Mouse (Mus musculus) heart, embryonic 13.5 days (tissue): Measurements from ENCODE around the gene Rpl23. TPM values are rescaled to one million over a fixed set of nuclear protein-coding genes. Genes with fewer than 3 reads are reported as not detected.

Source experiments
- ATAC-seq: fragments of 200-750 bp; cut with Nextera tagmentation; 2 replicates; pipeline ENCODE4 v1.8.0; 2017; ENCODE audit warnings: moderate TSS enrichment; ENCODE audit not compliant: insufficient number of reproducible peaks, low FRiP score, low TSS enrichment; ENCODE audit errors: extremely low read depth
- H3K27ac ChIP-seq: fragments of 300-500 bp; sonication (generic); replicated peaks from 2 replicates; pipeline ENCODE4 v1.5.1; 2015; ENCODE audit warnings: moderate library complexity, mild to moderate bottlenecking, inconsistent platforms
- H3K27me3 ChIP-seq: fragments of 300-500 bp; sonication (generic); replicated peaks from 2 replicates; pipeline ENCODE4 v1.6.1; 2015; ENCODE audit warnings: mild to moderate bottlenecking, inconsistent platforms
- H3K36me3 ChIP-seq: fragments of 300-500 bp; sonication (generic); 2 replicates; pipeline ENCODE4 v1.6.1; 2015; ENCODE audit warnings: mild to moderate bottlenecking, inconsistent platforms
- H3K4me1 ChIP-seq: fragments of 300-500 bp; sonication (generic); 2 replicates; pipeline ENCODE4 v1.6.1; 2015; ENCODE audit warnings: inconsistent platforms
- H3K4me2 ChIP-seq: fragments of 300-500 bp; sonication (generic); 2 replicates; pipeline ENCODE4 v1.6.1; 2015; ENCODE audit warnings: inconsistent platforms, mild to moderate bottlenecking, moderate library complexity
- H3K4me3 ChIP-seq: fragments of 300-500 bp; sonication (generic); 2 replicates; pipeline ENCODE4 v1.5.1; 2015; ENCODE audit warnings: moderate library complexity, mild to moderate bottlenecking, inconsistent platforms
- H3K9ac ChIP-seq: fragments of 300-500 bp; sonication (generic); 2 replicates; pipeline ENCODE4 v1.6.1; 2015; ENCODE audit warnings: inconsistent platforms, mild to moderate bottlenecking, moderate library complexity
- H3K9me3 ChIP-seq: fragments of 300-500 bp; sonication (generic); 2 replicates; pipeline ENCODE4 v1.6.1; 2016; ENCODE audit warnings: inconsistent platforms
- WGBS: fragments of 180-500 bp; shearing (Covaris S2); methylation state at CpG from one replicate; pipeline ENCODE4 v1.1.7; 2015; ENCODE audit warnings: mixed read lengths; 5-methylcytosine and 5-hydroxymethylcytosine counted together
- polyA plus RNA-seq: library from polyadenylated mRNA; unstranded; fragments of >200 nt; fragmentation: Nextera tagmentation; extraction: Ambion mirVana; gene quantifications from 2 replicates; pipeline ENCODE4 v1.2.1, GENCODE M21; 2015

The Rpl23 gene
- polyA plus RNA-seq, 1 experiment from 2014 or later = 376 TPM

DNA sequence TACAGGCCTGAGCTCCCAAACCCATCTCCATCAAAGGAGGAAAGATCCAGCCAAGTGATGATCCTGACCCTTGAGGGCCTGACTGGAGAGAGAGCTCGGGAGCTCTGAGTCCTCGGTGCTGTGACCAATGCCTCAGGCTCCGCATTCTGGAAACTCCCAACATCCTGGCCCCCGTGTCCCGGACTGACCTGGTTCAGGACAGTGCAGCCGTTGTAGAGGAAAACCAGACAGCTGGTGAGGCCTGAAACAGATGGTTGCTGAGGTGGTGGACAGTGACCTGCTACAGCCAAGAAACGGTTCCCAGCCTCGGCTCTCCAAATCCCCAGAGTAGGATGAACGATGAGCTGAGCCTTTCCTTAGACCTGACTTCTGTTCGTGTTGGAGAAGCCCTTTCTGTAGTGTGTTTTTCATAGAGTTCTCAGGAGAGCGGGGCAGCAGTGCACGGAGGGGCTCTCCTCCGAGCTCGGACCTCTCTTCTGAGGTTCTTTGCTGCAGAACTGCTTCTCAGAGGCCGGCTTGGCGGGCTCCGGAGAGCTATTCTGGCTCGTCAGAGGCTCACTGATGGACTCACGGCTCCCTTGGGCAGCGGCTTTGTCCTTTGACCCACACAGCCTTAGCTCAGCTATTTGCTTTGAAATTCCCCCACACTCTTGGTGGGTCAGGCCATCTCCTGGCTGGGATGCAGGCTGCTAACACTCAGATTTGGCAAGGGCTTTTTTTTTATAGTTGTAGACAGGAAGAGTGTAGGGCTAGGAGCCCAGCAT is 40.8 kb upstream of the Rpl23 start:
- H3K9ac ChIP-seq = peak overlapping the region; percentile 10; the same call in 1 of the 2 replicates
- no peaks in the 10 kb centered on the region for H3K27me3 ChIP-seq
- WGBS = 78% methylated on average over 20 of the region's 20 CpGs
- peaks cover 55% of the 10 kb centered on the region for H3K4me1 ChIP-seq
- H3K36me3 ChIP-seq = peaks cover 68% of the 10 kb centered on the region
- no peaks in the 10 kb centered on the region for H3K9me3 ChIP-seq
- no peak overlapping the region for H3K4me3 ChIP-seq
- no peak overlapping the region for H3K4me2 ChIP-seq
- no peak overlapping the region for H3K27ac ChIP-seq
- ATAC-seq = no peak

DNA sequence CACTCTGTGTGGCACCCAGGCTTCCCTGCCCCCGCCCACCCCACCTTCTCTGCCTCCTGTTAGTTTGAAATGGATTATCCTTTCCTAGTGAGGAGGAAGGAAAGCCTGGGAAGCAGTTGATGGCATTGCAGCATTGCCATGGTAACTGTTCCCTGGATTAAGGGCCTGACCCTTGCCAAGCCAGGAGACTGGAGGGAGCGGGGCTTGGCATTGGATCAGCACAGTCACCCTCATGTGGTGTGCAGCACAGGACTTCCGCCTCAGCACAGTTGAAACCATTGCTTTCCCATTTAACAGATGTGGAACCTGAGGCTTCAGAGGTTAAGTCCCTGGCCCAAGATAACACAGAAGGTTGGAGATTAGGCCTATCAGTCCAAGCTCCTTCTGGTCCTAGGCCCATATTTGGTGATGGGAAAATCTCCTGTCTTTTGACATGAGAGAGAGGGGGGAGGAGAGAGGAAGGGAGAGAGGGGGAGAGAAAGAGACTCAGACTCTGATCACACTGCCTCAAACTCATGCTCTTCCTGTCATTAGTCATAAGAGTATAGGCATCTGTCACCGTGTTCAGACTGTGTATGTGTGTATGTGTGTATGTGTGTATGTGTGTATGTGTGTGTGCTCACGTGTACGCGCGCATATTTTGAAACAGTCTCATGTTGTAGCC is 39.3 kb upstream of the Rpl23 start:
- Histone ChIP-seq H3K36me3 (peaks cover 64% of the 10 kb centered on the region), H3K4me2 (no peak overlapping the region), H3K27ac (peak overlapping the region; percentile 48; the same call in 1 of the 2 replicates), H3K9ac (peak overlapping the region; percentile 42; the same call in 1 of the 2 replicates), H3K9me3 (no peaks in the 10 kb centered on the region), H3K4me1 (peaks cover 70% of the 10 kb centered on the region), H3K4me3 (no peak overlapping the region), H3K27me3 (no peaks in the 10 kb centered on the region)
- no peak for ATAC-seq
- WGBS = 88% methylated on average over 8 of the region's 8 CpGs

DNA sequence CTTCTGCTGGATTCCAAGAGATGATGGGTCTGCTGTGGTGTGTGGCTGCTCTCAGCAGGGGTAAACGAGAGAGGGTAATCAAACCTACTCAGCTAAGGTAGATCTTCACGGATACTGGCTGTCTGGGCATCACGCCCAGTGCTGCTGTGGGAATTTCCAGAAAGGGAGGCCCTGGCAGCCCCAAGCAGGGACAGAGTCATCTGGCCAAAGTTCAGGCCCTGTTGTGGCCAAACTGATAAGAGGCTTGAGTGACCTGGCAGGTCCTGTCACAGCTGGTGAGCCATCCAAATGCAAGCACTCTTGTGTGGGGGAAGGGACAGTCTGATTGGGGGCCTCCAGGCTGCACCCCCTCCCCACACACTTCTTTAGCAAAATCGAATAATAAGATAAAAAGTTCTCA is 38.6 kb upstream of the Rpl23 start:
- no peaks in the 10 kb centered on the region for H3K9me3 ChIP-seq
- peaks cover 75% of the 10 kb centered on the region for H3K4me1 ChIP-seq
- 32% methylated on average over 4 of the region's 4 CpGs for WGBS
- ATAC-seq = 0 out of 2 replicates have a peak, but pooled peaks have one; percentile 24
- peaks cover 64% of the 10 kb centered on the region for H3K36me3 ChIP-seq
- no peaks in the 10 kb centered on the region for H3K27me3 ChIP-seq
- H3K4me2 ChIP-seq = no peak overlapping the region
- H3K9ac ChIP-seq = peak overlapping the region; percentile 42
- H3K27ac ChIP-seq = peak overlapping the region; percentile 48
- H3K4me3 ChIP-seq = no peak overlapping the region

DNA sequence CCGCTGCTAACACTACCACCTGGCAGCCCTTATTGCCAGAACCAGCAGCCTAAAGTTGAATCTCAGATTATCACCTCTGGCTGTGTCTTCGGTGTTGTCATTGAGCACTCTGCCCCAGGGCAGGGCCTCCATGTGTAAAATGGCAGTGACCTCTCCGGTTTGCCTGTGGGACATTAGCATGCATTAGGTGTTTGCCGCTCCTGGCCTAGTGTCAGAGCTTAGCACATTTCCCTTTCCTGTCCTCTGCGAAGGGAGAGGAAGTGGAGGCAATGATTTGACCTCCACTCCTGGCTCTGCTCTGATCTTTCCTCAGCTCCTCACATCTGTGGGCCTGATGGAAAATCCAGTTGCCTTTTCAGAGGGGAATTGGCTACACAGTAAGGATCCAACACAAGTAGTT is 37.7 kb upstream of the Rpl23 start:
- ATAC-seq = no peak
- 69% methylated on average over 5 of the region's 5 CpGs for WGBS
- Histone ChIP-seq H3K27me3 (no peaks in the 10 kb centered on the region), H3K27ac (peak overlapping the region; percentile 33; the same call in 1 of the 2 replicates), H3K9me3 (no peaks in the 10 kb centered on the region), H3K4me3 (no peak overlapping the region), H3K36me3 (peaks cover 64% of the 10 kb centered on the region), H3K4me1 (peaks cover 78% of the 10 kb centered on the region), H3K9ac (no peak overlapping the region), H3K4me2 (no peak overlapping the region)

DNA sequence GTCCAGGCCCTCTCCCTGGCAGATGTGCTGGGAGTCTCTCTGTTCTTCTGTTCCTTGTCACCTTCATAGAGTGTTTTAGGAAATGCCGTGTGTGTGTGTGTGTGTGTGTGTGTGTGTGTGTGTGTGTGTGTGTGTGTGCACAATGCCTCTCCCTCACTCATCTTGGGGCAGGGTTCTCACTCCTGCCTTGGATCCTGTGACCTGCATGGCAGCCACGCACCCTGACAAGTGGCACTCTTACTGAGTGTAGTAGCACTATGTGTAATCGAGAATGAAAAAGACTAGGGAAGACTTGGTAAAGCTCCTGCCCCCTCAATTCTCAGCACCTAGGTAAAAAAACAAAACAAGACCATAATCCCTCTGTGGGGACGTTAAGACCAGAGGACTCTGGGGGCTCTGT is 36.9 kb upstream of the Rpl23 start:
- no peak for ATAC-seq
- Histone ChIP-seq H3K9ac (peak overlapping the region; percentile 67; the same call in 1 of the 2 replicates), H3K9me3 (no peaks in the 10 kb centered on the region), H3K4me2 (no peak overlapping the region; the same call in 1 of the 2 replicates), H3K4me1 (peaks cover 75% of the 10 kb centered on the region), H3K4me3 (no peak overlapping the region), H3K27ac (peak overlapping the region; percentile 70), H3K27me3 (no peaks in the 10 kb centered on the region), H3K36me3 (peaks cover 64% of the 10 kb centered on the region)
- WGBS = 43% methylated on average over 3 of the region's 4 CpGs

DNA sequence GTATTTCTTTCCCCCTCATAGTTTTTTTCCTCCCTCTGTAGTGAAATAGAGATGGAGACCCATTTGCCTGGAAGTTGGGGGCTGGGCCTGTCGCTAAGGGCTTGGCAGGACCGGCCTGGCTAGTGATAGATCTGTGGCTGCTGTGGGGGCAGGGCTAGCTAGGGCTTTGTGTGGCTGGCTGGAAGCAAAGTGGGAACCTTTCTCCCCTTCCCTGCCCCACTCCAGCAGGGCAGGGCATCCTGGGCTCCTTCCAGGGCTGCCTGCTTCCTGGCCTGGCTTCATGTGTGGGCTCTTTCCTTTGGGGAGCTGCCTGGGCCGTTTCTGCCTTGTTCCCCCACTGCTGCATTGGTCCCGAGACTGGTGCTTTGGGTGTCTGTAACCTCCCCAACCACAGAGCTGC is 36.3 kb upstream of the Rpl23 start:
- H3K4me2 ChIP-seq = peak overlapping the region; percentile 22; the same call in 1 of the 2 replicates
- H3K36me3 ChIP-seq = peaks cover 66% of the 10 kb centered on the region
- 7% methylated on average over 4 of the region's 4 CpGs for WGBS
- H3K4me1 ChIP-seq = peaks cover 81% of the 10 kb centered on the region
- no peak overlapping the region for H3K4me3 ChIP-seq
- peak overlapping the region; percentile 67 for H3K9ac ChIP-seq
- peak overlapping the region; percentile 70 for H3K27ac ChIP-seq
- no peak for ATAC-seq
- H3K9me3 ChIP-seq = no peaks in the 10 kb centered on the region
- H3K27me3 ChIP-seq = no peaks in the 10 kb centered on the region

DNA sequence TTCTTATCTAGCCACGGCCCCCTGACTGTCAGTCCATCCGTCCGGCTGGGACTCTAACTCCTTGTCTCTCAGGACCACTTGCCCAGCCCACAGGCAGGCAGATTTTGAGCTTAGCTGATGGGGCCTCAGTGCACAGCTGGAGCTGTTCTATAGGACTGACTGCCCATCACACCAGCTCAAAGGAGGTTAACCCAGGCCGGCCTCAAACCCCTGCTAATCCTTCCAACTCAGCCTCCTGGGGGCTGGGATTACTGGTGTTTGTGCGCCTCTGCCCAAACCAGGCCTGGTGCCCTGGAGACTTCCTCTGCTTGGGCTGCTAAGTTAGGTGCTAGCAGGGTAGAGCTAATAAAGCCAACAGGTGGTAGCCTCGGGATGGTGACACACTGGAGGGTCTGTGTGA is 35.8 kb upstream of the Rpl23 start:
- Histone ChIP-seq H3K27me3 (no peaks in the 10 kb centered on the region), H3K9ac (peak overlapping the region; percentile 67), H3K4me3 (no peak overlapping the region), H3K4me2 (no peak overlapping the region), H3K4me1 (peaks cover 86% of the 10 kb centered on the region), H3K36me3 (peaks cover 67% of the 10 kb centered on the region), H3K27ac (peak overlapping the region; percentile 70), H3K9me3 (no peaks in the 10 kb centered on the region)
- 47% methylated on average over 6 of the region's 6 CpGs for WGBS
- ATAC-seq = no peak

DNA sequence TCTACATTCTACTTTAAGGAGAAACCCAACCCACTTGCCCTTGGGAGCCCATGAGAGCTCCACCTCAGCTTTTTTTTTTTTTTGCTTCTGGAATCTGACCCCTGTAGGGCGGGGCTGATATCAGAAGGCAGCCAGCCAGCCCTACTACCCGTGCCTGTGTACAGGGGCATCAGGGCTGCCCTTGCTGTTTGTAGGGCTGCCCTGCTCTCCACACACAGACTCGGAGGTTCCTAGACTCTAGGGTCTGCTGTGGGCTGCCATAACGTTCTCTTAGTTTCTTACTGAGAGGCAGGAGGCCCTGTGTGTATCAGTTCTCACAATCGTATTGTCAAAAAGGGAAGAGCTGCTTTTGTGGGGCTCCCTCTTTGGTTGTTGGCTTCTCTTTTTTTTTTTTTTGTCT is 35.1 kb upstream of the Rpl23 start:
- H3K4me1 ChIP-seq = peaks cover 89% of the 10 kb centered on the region
- ATAC-seq = no peak
- no peak overlapping the region for H3K9ac ChIP-seq
- peaks cover 65% of the 10 kb centered on the region for H3K36me3 ChIP-seq
- H3K9me3 ChIP-seq = no peaks in the 10 kb centered on the region
- WGBS = 26% methylated on average over 5 of the region's 5 CpGs
- no peaks in the 10 kb centered on the region for H3K27me3 ChIP-seq
- H3K4me3 ChIP-seq = no peak overlapping the region
- H3K27ac ChIP-seq = peak overlapping the region; percentile 44
- H3K4me2 ChIP-seq = peak overlapping the region; percentile 22; the same call in 1 of the 2 replicates

DNA sequence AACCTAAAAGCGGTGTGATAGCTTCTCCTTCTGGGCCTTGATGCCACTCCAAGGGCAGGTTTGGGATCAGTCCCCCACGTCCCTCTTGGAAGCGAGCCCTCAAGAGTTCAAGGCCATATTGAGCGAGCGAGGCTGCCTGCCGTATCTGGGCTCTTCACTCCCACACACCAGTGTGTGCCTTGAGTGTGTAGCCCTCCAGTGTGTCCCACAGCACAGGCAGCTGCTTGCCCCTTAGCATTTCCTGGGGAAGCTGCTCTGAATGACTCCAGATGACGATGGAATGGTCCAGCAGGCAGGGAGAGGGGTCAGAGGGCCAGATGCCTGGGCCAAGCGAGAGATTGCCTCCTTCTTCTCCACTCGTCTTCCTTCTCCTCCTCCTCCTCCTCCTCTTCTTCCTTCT is 34.7 kb upstream of the Rpl23 start:
- no peak overlapping the region for H3K4me3 ChIP-seq

DNA sequence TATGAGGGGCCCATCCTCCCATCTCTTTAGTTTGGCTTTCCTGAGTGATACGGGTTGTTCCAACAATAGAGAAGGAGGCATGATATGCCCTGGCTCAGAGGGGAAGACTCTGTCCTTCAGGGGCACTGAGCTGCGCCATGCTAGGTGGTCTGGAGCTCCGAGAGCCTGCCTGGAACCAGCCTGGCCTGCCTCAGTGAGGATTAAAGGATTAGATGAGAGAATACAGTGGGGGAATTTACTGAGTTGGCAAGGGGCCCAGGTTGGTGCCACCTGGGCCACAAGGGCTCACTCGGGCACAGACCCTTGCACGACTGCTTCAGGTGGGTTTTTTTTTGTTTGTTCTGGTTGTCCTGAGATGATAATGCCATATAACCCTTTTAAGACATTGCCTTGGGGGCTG is 33.9 kb upstream of the Rpl23 start:
- H3K27me3 ChIP-seq = no peaks in the 10 kb centered on the region
- ATAC-seq = no peak
- H3K27ac ChIP-seq = no peak overlapping the region
- no peaks in the 10 kb centered on the region for H3K9me3 ChIP-seq
- H3K36me3 ChIP-seq = peaks cover 66% of the 10 kb centered on the region
- peaks cover 94% of the 10 kb centered on the region for H3K4me1 ChIP-seq
- WGBS = 75% methylated on average over 5 of the region's 5 CpGs
- H3K4me2 ChIP-seq = no peak overlapping the region
- H3K4me3 ChIP-seq = no peak overlapping the region
- no peak overlapping the region for H3K9ac ChIP-seq

More for the DNA sequence above, 34.7 kb upstream of the Rpl23 start:
- 39% methylated on average over 9 of the region's 9 CpGs for WGBS
- Histone ChIP-seq H3K4me2 (peak overlapping the region; percentile 22; the same call in 1 of the 2 replicates), H3K4me1 (peaks cover 94% of the 10 kb centered on the region), H3K36me3 (peaks cover 66% of the 10 kb centered on the region), H3K9me3 (no peaks in the 10 kb centered on the region), H3K27ac (peak overlapping the region; percentile 44), H3K27me3 (no peaks in the 10 kb centered on the region), H3K9ac (peak overlapping the region; percentile 56; the same call in 1 of the 2 replicates)
- no peak for ATAC-seq

DNA sequence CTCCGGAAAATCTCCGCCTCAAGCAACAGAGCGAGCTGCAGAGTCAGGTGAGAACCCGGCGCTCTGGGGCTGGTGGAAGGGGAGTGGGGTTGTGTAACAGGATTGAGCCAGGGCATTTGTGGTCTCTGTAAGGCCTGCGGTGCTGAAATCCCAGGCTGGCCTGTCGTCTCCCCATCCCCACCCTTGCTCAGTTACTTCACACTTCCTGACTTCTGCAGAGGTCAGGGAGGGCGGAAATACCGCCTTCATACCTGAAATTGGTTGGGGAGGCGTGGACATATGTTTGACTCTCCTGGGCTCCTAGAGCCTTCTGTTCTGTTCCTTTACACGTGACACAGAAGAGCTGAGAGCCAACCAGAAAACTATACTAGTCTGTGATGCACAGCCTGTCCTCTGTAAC is 33.5 kb upstream of the Rpl23 start:
- no peaks in the 10 kb centered on the region for H3K9me3 ChIP-seq
- no peaks in the 10 kb centered on the region for H3K27me3 ChIP-seq
- no peak for ATAC-seq
- H3K4me2 ChIP-seq = no peak overlapping the region
- peak overlapping the region; percentile 52 for H3K9ac ChIP-seq
- no peak overlapping the region for H3K27ac ChIP-seq
- peaks cover 66% of the 10 kb centered on the region for H3K36me3 ChIP-seq
- H3K4me3 ChIP-seq = no peak overlapping the region
- H3K4me1 ChIP-seq = peaks cover 94% of the 10 kb centered on the region
- WGBS = 72% methylated on average over 11 of the region's 11 CpGs
